Mouse (Mus musculus): ENCODE results near the gene Ino80. TPM values are rescaled to one million over a fixed set of nuclear protein-coding genes. Genes with fewer than 3 reads are reported as not detected.

The Ino80 gene
- polyA plus RNA-seq, 1 experiment from 2014 or later: 4.3 TPM

GRCm38 (mm10) chr2:119334964-119335525, 142.4 kb downstream of the Ino80 start:
- DNase-seq (ENCODE audit: low spot score, missing footprints) (peak; percentile 60), ATAC-seq (ENCODE audit: low FRiP score) (no peak)
- peaks cover 3% of the 10 kb centered on the region; the same call in 1 of the 2 replicates for H3K4me1 ChIP-seq (ENCODE audit: control insufficient read depth, insufficient read depth, low read length)

GRCm38 (mm10) chr2:119334135-119334534, 143.4 kb downstream of the Ino80 start:
- H3K4me3 ChIP-seq (ENCODE audit: low read depth, low read length): no peak overlapping the region
- H3K9me3 ChIP-seq (ENCODE audit: control insufficient read depth, low read length): no peaks in the 10 kb centered on the region
- H3K27me3 ChIP-seq (ENCODE audit: control insufficient read depth, insufficient read depth, low read length): peaks cover 27% of the 10 kb centered on the region
- H3K4me1 ChIP-seq (ENCODE audit: control insufficient read depth, insufficient read depth, low read length): peaks cover 6% of the 10 kb centered on the region
- no peaks in the 10 kb centered on the region for H3K36me3 ChIP-seq (ENCODE audit: control insufficient read depth, insufficient read depth, low read length)
- no peak overlapping the region for H3K4me2 ChIP-seq
- WGBS: 66% methylated on average over 1 of the region's 1 CpGs
- ATAC-seq (ENCODE audit: low FRiP score) (no peak), DNase-seq (ENCODE audit: low spot score, missing footprints) (peak; percentile 49)
- H3K27ac ChIP-seq (ENCODE audit: low read depth, low read length): no peak overlapping the region
- no peak overlapping the region for H3K9ac ChIP-seq (ENCODE audit: low read length)

More at GRCm38 (mm10) chr2:119334964-119335525, 142.4 kb downstream of the Ino80 start:
- H3K9ac ChIP-seq (ENCODE audit: low read length): no peak overlapping the region
- WGBS: 73% methylated on average over 7 of the region's 7 CpGs
- peaks cover 22% of the 10 kb centered on the region; the same call in 1 of the 2 replicates for H3K27me3 ChIP-seq (ENCODE audit: control insufficient read depth, insufficient read depth, low read length)
- H3K27ac ChIP-seq (ENCODE audit: low read depth, low read length): no peak overlapping the region
- no peak overlapping the region for H3K4me2 ChIP-seq
- no peak overlapping the region for H3K4me3 ChIP-seq (ENCODE audit: low read depth, low read length)
- no peaks in the 10 kb centered on the region for H3K36me3 ChIP-seq (ENCODE audit: control insufficient read depth, insufficient read depth, low read length)
- no peaks in the 10 kb centered on the region for H3K9me3 ChIP-seq (ENCODE audit: control insufficient read depth, low read length)

- Histone ChIP-seq H3K27ac (ENCODE audit: low read depth, low read length) (no peak overlapping the region), H3K4me2 (no peak overlapping the region), H3K4me3 (ENCODE audit: low read depth, low read length) (no peak overlapping the region), H3K9ac (ENCODE audit: low read length) (no peak overlapping the region), H3K27me3 (ENCODE audit: control insufficient read depth, insufficient read depth, low read length) (peaks cover 46% of the 10 kb centered on the region), H3K36me3 (ENCODE audit: control insufficient read depth, insufficient read depth, low read length) (no peaks in the 10 kb centered on the region), H3K4me1 (ENCODE audit: control insufficient read depth, insufficient read depth, low read length) (peaks cover 5% of the 10 kb centered on the region), H3K9me3 (ENCODE audit: control insufficient read depth, low read length) (no peaks in the 10 kb centered on the region)
- DNase-seq (ENCODE audit: low spot score, missing footprints): no peak
- 73% methylated on average over 24 of the region's 24 CpGs for WGBS
- ATAC-seq (ENCODE audit: low FRiP score): no peak
Observed at GRCm38 (mm10) chr2:119332177-119332661, 145.3 kb downstream of the Ino80 start.

GRCm38 (mm10) chr2:119330795-119331194, 146.7 kb downstream of the Ino80 start:
- WGBS: 90% methylated on average over 8 of the region's 8 CpGs
- Histone ChIP-seq H3K4me2 (no peak overlapping the region), H3K4me1 (ENCODE audit: control insufficient read depth, insufficient read depth, low read length) (peaks cover 14% of the 10 kb centered on the region), H3K27me3 (ENCODE audit: control insufficient read depth, insufficient read depth, low read length) (peaks cover 60% of the 10 kb centered on the region), H3K27ac (ENCODE audit: low read depth, low read length) (no peak overlapping the region), H3K36me3 (ENCODE audit: control insufficient read depth, insufficient read depth, low read length) (no peaks in the 10 kb centered on the region), H3K4me3 (ENCODE audit: low read depth, low read length) (no peak overlapping the region), H3K9me3 (ENCODE audit: control insufficient read depth, low read length) (no peaks in the 10 kb centered on the region), H3K9ac (ENCODE audit: low read length) (no peak overlapping the region)
- ATAC-seq (ENCODE audit: low FRiP score): no peak
- DNase-seq (ENCODE audit: low spot score, missing footprints): no peak

GRCm38 (mm10) chr2:119329123-119329817, 148.2 kb downstream of the Ino80 start:
- WGBS: 58% methylated on average over 3 of the region's 3 CpGs
- Histone ChIP-seq H3K4me3 (ENCODE audit: low read depth, low read length) (no peak overlapping the region), H3K27me3 (ENCODE audit: control insufficient read depth, insufficient read depth, low read length) (peaks cover 75% of the 10 kb centered on the region), H3K4me1 (ENCODE audit: control insufficient read depth, insufficient read depth, low read length) (peaks cover 25% of the 10 kb centered on the region), H3K9ac (ENCODE audit: low read length) (no peak overlapping the region), H3K36me3 (ENCODE audit: control insufficient read depth, insufficient read depth, low read length) (no peaks in the 10 kb centered on the region), H3K27ac (ENCODE audit: low read depth, low read length) (no peak overlapping the region), H3K4me2 (no peak overlapping the region), H3K9me3 (ENCODE audit: control insufficient read depth, low read length) (no peaks in the 10 kb centered on the region)
- DNase-seq (ENCODE audit: low spot score, missing footprints) (no peak), ATAC-seq (ENCODE audit: low FRiP score) (no peak)

GRCm38 (mm10) chr2:119328546-119328945, 148.9 kb downstream of the Ino80 start:
- ATAC-seq (ENCODE audit: low FRiP score) (no peak), DNase-seq (ENCODE audit: low spot score, missing footprints) (no peak)
- H3K9me3 ChIP-seq (ENCODE audit: control insufficient read depth, low read length): no peaks in the 10 kb centered on the region
- H3K27ac ChIP-seq (ENCODE audit: low read depth, low read length): no peak overlapping the region
- peaks cover 29% of the 10 kb centered on the region for H3K4me1 ChIP-seq (ENCODE audit: control insufficient read depth, insufficient read depth, low read length)
- no peak overlapping the region for H3K4me2 ChIP-seq
- H3K9ac ChIP-seq (ENCODE audit: low read length): no peak overlapping the region
- H3K36me3 ChIP-seq (ENCODE audit: control insufficient read depth, insufficient read depth, low read length): no peaks in the 10 kb centered on the region
- peaks cover 79% of the 10 kb centered on the region for H3K27me3 ChIP-seq (ENCODE audit: control insufficient read depth, insufficient read depth, low read length)
- H3K4me3 ChIP-seq (ENCODE audit: low read depth, low read length): no peak overlapping the region
- 36% methylated on average over 5 of the region's 5 CpGs for WGBS

GRCm38 (mm10) chr2:119327942-119328526, 149.5 kb downstream of the Ino80 start:
- H3K4me1 ChIP-seq (ENCODE audit: control insufficient read depth, insufficient read depth, low read length): peaks cover 33% of the 10 kb centered on the region
- WGBS: 10% methylated on average over 11 of the region's 11 CpGs
- peaks cover 84% of the 10 kb centered on the region for H3K27me3 ChIP-seq (ENCODE audit: control insufficient read depth, insufficient read depth, low read length)
- no peak overlapping the region for H3K4me2 ChIP-seq
- ATAC-seq (ENCODE audit: low FRiP score) (no peak), DNase-seq (ENCODE audit: low spot score, missing footprints) (no peak)
- H3K9ac ChIP-seq (ENCODE audit: low read length): no peak overlapping the region
- H3K27ac ChIP-seq (ENCODE audit: low read depth, low read length): no peak overlapping the region
- H3K36me3 ChIP-seq (ENCODE audit: control insufficient read depth, insufficient read depth, low read length): no peaks in the 10 kb centered on the region
- no peak overlapping the region for H3K4me3 ChIP-seq (ENCODE audit: low read depth, low read length)
- H3K9me3 ChIP-seq (ENCODE audit: control insufficient read depth, low read length): no peaks in the 10 kb centered on the region

GRCm38 (mm10) chr2:119327102-119327480, 150.4 kb downstream of the Ino80 start:
- Histone ChIP-seq H3K9ac (ENCODE audit: low read length) (peak overlapping the region; percentile 24; the same call in 1 of the 2 replicates), H3K4me3 (ENCODE audit: low read depth, low read length) (peak overlapping the region; percentile 28), H3K4me2 (peak overlapping the region; percentile 53), H3K27ac (ENCODE audit: low read depth, low read length) (no peak overlapping the region), H3K27me3 (ENCODE audit: control insufficient read depth, insufficient read depth, low read length) (peaks cover 90% of the 10 kb centered on the region), H3K9me3 (ENCODE audit: control insufficient read depth, low read length) (no peaks in the 10 kb centered on the region), H3K4me1 (ENCODE audit: control insufficient read depth, insufficient read depth, low read length) (peaks cover 42% of the 10 kb centered on the region), H3K36me3 (ENCODE audit: control insufficient read depth, insufficient read depth, low read length) (no peaks in the 10 kb centered on the region)
- WGBS: under 1% methylated on average over 30 of the region's 30 CpGs
- ATAC-seq (ENCODE audit: low FRiP score) (no peak), DNase-seq (ENCODE audit: low spot score, missing footprints) (no peak)

Data from midbrain, embryonic 11.5 days (tissue).